Mouse (Mus musculus): Measurements from ENCODE around the gene Xrcc4. TPM values are rescaled to one million over a fixed set of nuclear protein-coding genes. Genes with fewer than 3 reads are reported as not detected.
"Not testable (repeated sequence)": the region's sequence is repeated elsewhere in the genome, so short reads cannot be mapped to it uniquely, and the experiment has no call there.

Gene Xrcc4
- total RNA-seq, 2 experiments from 2014 or later, result 7.7 to 9.9 TPM

DNA sequence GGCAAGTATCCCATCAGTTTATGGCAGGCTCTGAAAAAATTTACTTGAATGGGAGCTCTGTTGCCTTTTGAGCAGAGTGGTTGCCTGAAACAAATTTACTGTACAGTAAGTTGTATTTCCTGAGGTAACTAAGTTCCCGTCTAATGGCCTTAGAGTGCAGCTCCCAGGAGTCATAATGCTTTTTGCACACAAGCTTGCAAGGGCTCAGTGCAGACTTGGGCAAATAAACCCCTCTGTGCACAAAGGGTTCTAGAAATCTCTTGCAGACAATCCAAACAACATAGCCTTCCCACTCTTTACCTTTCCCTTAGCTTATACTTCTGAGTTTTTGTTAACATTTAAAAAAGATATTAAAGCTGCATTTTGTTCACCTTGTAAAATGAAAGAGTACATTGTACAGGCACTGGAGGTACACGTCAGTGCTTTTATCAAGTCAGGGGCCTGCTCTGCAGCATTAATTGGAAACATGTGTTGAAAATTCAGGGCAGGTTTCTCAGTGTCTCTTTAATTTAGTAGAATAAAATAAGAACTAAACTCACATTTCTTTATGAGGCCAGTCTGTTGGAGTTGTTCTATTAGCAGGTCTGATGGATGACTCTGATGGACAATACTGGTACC, 256.2 kb downstream of the Xrcc4 start:
- intact Hi-C loops (cut with DNase I), result no loop called here
- no peak for DNase-seq

DNA sequence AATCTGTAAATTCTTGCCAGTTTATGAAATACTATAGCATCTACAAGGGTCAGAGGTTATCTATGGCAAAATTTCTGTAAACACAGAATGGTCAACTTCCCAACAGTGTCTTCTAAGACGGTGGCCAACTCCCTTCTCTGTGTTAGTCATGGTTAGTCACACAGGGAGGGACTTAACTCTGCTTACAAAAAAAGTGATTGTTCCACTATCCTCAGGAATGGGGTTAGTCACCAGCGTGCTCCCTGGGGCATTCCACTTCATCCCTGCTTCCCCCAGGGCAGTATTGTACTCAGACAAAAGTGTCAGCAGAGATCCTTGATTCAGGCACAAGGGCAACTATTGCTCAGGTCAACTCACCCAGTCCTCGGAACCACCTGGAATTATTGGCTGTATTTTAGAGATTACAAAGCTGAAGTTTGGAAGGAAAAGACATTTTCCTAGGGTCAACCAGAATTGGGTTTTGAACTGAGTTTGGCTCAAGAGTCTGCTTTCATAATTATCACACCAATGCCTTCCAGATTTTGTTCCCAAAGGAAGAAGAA, 260.9 kb downstream of the Xrcc4 start:
- DNase-seq, result peak; percentile 15 to 20

DNA sequence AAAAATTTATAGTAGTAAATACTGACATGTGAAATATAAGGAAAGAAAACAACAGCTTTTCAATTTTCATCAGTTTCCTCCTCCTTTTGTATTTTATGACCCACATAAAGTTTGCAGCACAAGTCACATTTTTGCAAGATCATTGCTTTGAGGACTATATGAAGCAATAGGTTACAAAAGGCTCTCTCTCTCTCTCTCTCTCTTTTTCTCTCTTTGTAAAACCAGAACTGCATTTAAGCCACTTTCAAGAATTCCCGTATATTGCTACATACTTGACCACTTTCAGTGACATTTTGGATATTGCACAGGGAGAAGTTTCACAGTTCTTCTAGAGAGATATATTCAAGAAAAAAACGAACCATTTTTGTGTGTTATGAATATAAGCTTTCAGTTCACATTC, 261.6 kb downstream of the Xrcc4 start:
- intact Hi-C loops (cut with DNase I), result no loop called here
- no peak for DNase-seq

More for the DNA sequence above, 260.9 kb downstream of the Xrcc4 start:
- intact Hi-C loops (cut with DNase I), result no loop called here

DNA sequence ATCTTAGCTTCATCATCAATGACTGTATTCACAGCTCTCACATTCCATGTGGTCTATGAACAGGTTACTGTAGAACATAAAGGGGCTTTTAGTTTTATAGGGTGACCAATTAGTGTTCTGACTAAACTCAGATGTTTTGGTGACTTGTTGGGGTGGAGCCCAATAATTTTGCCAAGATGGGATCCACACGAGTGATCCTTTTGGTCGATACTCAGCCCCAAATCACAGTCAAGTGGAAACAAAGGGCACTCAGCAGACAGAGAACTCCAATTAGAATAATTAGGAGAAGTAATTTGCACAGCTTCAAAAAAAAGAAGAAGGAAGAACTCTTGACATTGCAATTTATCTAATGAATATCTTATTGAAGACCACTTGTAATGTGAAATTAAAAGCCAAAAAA, 274.9 kb downstream of the Xrcc4 start:
- intact Hi-C loops (cut with DNase I), result no loop called here
- DNase-seq, result no peak

DNA sequence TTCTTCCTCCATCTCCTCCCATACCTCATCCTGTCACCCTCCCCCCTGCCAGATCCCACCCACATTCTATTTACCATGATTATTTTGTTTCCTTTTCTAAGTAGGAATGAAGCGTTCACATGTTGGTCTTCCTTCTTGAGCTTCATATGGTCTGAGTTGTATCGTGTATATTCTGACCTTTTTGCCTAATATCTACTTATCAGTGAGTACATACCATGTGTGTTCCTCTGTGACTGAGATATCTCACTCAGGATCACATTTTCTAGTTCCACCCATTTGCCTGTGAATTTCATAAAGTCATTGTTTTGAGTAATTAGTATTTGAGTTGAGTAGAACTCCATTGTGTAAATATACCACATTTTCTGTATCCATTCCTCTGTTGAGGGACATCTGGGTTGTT, 277.2 kb downstream of the Xrcc4 start:
- intact Hi-C loops (cut with DNase I), result no loop called here

DNA sequence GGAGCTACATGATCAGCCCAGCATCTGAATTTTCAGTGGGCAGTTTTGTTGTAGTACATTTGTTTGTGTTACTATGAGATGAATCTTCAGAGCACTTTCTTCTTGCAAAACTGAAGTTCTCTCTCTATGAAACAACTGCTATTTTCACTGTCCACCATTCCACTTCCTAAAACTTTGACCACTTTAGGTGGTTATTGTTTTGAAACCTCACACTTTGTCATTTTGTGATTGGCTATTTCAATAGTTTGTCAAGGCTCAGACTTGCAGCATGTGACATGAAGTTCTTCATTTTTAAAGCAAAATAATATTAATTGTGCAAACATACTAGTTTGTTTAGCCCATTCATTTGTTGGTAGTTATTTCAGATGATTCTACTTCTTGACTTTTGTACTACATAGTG, 280.4 kb downstream of the Xrcc4 start:
- DNase-seq, result no peak
- intact Hi-C loops (cut with DNase I), result no loop called here

More for the DNA sequence above, 277.2 kb downstream of the Xrcc4 start:
- DNase-seq, result no peak

DNA sequence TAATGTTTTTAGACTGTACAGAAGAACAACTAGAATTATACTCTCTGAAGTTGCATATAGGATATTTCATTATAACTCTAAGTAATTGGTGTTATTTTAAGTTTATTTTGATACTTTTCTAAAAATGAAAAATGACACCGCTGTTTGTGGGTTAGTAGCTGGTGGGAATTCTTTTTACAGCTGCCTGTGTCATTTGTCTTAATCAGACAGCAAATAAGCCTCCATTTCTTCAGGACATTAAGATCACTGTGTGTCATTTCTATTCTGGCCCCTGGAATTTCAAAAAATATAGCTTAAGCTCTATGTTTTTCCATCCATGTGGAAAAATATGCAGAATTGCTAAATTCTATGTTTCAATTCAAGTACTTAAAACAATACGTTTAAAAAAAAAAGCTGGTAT, 287.5 kb downstream of the Xrcc4 start:
- intact Hi-C loops (cut with DNase I), result no loop called here

DNA sequence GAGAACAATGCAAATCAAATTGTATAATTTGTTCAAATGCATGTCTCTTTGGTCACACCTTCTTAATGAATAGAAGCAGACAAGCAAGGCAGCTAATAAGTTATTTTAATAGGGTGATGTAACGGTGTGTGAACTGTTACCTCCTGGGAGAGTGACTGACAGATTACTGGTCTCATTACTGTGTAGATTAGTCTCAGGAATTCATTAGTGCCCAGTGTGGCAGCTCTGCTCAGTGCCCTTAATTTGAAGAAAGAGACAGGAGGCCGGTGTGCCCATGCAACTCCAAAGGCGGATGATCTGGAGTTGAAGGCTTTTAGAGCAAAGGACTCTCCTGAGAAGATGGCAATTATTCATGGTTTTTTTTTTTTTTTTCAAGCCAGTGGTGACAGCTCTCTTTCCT, 291.7 kb downstream of the Xrcc4 start:
- intact Hi-C loops (cut with DNase I), result no loop called here
- DNase-seq, result no peak

More for the DNA sequence above, 287.5 kb downstream of the Xrcc4 start:
- no peak for DNase-seq

DNA sequence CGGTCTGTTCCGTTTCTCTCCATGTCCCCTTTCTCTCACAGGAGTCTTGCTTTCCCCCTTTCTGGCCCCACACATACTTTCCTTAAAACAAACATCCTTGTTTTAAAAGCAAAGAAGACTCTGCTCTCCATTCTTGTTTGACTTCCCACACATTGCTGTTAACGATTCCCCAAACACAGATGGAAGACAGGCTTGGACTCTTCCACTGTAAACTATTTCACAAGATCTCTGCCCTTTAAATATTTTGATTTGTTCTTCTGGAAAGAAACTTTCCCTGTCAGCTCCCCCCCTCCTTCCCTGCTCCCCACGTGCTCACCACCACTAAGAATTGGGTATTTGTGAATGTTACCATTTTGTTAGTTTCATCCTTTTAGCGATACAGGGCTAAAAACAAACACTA, 297.9 kb downstream of the Xrcc4 start:
- DNase-seq, result no peak
- intact Hi-C loops (cut with DNase I), result no loop called here

DNA sequence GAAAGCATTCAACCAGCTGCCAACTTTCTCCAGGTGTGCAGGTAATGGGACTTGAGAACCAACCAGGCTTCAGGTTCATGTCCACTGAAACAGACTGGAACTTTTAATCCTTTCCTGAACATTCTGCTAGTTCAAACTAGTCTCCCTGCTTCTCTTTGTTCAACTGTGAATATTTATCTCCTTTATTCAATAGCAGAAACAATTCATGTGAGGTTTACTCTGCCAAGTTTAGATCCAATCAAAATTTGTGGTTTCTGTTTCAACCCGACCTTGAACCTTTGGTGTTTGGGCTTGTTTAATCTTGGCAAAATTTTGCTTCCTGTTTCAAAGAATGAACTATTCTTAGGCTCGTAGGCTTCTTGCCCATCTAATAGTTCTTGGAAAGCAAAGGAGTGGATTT, 306.5 kb downstream of the Xrcc4 start:
- intact Hi-C loops (cut with DNase I), result no loop called here
- DNase-seq, result no peak

DNA sequence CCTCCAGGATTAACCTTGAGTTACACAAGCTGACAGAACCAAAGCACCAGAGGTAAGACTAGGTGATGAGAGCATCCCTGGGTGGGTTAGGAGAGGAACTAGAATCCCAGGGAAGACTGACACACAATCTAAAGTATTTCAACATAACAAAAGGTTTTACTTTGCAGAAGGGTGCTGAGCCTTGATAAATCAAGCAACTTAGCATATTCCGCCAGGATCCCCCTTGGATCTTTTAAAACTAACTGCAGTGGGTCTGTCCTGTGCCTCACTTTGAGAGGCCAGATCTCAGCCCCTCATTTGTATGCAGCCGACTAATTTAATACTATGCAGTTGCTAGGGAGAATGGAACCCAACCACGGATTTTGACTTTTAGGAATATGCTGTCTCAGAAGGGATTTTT, 309.1 kb downstream of the Xrcc4 start:
- intact Hi-C loops (cut with DNase I), result no loop called here
- DNase-seq, result no peak

DNA sequence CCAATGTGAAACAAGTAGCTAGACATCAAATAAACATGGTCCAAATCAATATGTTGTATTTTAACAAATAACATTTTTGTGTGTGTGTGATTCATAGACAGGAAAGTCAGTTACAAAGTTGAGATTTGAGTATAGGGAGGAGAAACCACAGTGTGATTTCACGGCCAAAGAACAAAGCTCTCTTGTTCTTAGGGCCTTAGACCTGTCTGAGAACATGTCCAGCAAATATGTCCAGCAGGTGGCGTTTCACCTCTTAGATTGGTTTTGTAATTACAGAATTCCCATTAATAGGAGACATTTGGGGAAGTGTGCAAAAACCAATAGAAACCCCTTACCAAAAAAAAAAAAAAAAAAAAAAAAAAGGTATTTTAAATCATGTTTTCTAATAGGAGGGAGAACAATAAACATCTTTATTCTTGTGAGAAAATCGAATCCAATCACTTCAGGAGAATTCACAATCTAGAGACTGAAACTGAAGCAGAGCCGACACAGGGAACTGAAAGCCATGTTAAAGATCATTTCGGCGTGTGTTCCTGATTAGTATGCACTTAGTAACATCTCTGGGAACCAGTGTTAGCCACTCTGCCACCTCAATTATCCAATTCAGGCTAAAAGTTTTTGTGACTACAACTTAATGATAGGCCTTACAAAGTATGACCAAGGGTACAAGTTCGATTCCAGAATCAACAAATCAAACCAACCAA, 310.0 kb downstream of the Xrcc4 start:
- DNase-seq, result peak in 1 of 2 experiments; percentile 25
- intact Hi-C loops (cut with DNase I), result loop anchor here (2.0 kb wide), 2 partner anchors 1063 to 1107 kb away; no protein-coding TSS in a partner anchor

DNA sequence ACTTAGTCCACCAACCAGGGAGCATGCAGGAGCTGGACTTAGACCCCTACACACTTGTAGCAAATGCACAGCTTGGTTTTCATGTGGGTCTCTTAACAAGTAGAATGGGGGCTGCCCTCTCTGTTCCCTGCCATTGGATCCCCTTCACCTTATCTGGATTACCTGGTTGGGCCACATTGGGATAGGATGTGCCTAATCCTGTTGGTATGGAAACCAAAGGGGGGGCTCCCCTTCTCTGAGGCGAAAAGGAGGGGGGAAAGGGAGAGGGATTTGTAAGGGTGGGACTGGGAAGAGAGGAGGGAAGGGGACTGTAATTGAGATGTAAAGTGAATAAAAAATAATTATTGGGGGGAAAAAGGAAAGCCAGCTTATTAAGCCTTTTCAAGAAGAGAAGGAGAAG, 311.6 kb downstream of the Xrcc4 start:
- intact Hi-C loops (cut with DNase I), result loop anchor here (2.0 kb wide), 2 partner anchors 1065 to 1109 kb away; no protein-coding TSS in a partner anchor
- DNase-seq, result no peak

DNA sequence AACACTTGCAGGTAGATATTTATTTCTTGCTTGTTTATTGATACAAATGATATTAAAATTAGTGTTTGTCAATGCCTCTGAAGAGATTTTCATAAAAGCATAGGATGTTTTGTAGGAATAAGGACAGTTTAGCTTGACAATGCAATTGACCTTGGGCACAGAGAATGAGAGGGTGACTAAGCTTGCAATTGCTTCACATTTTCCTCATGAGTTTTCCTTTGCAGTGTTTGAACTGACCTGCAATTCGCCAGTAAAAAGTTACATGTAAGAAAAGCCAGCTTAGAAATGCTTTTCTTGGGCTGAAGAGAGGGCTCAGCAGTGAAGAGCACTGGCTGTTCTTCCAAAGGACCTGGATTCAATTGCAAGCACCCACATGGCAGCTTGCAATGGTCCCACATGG, 312.3 kb downstream of the Xrcc4 start:
- intact Hi-C loops (cut with DNase I), result no loop called here
- no peak for DNase-seq

DNA sequence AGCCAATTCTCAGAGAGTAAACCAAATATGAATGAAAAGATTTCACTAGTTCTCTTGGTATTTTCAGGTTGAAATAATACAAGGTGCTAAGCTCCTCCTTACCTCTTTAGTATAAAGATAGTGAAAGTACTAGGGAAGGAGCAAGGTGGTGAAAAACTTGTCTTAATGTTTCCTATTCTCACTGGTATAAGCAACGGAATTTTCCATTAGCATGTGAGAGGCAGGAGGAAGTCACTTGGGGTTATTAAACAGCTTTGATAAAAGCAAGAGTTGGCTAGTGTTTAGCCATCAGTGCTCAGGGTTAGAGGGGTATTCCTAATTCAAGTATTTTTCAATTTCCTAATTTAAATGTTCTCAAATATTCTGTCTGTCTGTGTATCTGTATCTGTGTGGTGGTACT, 322.9 kb downstream of the Xrcc4 start:
- intact Hi-C loops (cut with DNase I), result no loop called here

DNA sequence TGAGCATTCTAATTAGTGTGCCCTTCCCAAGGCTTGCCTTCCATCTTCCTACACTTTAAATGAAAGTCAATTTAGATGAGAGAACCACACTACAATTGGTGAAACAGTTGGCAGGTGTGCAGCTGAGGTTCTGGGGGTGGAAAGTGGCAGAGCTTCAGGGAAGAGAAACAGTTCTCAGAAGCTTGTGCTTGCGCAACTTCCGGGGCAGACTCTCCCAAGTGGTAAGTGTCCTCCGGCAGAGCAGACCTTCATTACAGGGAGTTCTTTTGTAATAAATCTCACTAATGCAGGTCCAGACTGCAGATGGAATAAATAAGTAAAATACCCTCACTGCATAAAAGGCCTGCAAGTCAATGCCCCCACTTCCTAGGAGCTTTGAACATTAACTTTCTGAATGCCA, 323.4 kb downstream of the Xrcc4 start:
- intact Hi-C loops (cut with DNase I), result no loop called here
- DNase-seq, result no peak

More for the DNA sequence above, 322.9 kb downstream of the Xrcc4 start:
- DNase-seq, result no peak

DNA sequence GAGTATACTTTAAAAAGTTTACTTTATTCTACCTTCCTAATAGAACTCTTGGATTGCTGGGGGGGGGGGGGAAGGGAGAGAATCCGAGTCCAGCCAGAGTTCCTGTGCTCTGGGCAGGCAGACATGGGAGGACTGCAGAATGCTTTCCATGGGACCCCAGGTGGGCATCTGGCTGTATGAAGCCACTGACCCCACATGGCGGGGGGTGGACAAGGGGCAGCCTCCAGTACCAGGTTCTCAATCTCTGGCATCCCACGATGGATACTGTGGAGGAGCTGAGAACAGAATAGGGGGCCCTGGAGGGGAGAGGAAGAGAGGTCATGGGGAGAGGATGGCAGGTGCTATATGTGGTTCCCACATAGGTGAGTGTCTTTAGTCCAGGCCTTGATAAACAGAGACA, 327.1 kb downstream of the Xrcc4 start:
- DNase-seq, result no peak
- intact Hi-C loops (cut with DNase I), result no loop called here

DNA sequence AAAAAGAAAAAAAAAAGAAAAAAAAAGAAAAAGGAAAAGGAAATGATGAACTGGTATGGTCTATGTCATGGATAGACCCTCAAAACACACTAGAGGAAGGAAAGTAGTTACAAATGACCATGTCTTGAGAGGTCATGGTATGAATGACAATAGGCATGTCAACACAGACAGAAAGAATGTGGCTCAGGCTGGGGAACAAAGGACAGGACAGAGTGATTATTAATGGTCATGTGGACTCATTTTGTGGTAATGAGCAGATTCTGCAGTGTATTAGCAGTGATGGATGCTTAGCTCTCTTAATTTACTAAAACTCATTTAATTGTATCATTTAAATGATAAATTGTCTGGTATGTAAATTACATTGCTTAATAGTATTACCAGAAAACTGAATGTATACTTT, 333.1 kb downstream of the Xrcc4 start:
- no peak for DNase-seq
- intact Hi-C loops (cut with DNase I), result no loop called here

DNA sequence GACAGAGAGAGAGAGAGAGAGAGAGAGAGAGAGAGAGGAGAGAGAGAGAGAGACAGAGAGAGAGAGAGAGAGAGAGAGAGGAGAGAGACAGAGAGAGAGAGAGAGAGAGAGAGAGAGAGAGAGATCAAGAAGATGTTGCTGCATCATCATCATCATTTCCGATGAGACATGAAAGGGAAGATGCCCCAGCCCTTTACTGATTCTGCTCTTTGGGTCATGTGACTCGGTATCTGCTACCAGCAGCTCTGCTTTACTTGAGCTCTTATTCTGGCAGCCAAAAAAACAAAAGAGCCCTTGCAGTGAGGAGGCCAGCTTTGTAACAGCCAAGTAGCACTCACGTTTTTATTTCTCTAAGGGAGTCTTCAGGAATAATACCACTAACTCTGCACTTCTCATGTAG, 338.8 kb downstream of the Xrcc4 start:
- DNase-seq; intact Hi-C loops (cut with DNase I): not testable (repeated sequence)

DNA sequence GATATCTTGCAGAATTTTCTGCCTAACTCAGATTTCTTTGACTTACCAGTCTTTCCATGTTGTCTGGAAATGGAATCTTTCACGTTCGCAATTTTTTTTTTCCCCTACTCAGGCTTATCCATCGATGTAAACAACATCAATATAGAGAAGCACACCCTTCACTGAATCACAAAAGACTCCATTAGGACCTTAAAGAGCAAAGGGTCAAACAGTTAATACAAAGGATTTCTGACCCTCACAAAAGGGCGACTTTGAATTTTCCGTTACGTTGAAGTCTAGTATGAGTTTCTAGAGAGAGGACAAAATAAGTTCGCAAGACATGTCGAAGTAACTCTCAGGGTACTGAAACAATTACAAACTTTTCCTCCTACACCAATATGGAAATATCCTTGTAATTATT, 346.2 kb downstream of the Xrcc4 start:
- DNase-seq, result no peak
- intact Hi-C loops (cut with DNase I), result no loop called here

DNA sequence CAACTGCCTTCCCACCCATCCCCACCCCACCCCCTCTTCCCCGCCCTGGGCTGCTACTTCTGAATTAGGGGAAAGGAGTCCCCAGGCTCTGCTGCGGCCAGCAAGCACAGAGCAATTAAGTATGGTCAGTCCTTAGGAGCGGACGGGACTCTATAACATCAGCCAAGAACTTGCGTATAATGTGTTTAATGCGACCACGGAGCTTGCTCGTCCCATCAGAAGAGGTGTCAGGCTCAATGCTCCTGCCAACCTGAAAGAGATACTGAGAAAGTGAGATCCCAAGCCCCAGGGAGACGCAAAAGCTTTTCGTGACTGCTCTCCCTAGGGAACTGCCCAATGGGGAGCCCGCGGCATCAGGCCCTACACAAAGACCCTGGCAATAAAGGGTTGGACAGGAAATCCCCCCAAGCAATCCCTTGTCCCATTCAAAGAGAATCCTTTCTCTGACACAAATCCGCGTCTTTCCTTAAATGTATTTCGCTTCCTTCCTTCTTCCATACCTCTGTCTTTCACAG, 346.7 kb downstream of the Xrcc4 start:
- DNase-seq, result no peak
- intact Hi-C loops (cut with DNase I), result no loop called here

Measured in gastrocnemius, postnatal 36 days (tissue).